Mouse (Mus musculus) adrenal gland, adult 2 months (tissue): Measurements from ENCODE around the gene Ctcfl. TPM values are rescaled to one million over a fixed set of nuclear protein-coding genes. Genes with fewer than 3 reads are reported as not detected.

Source experiments
- DNase-seq: peaks from one replicate; pipeline ENCODE4 v3.0.0; 2021
- long read RNA-seq: library from polyadenylated mRNA; stranded (forward); transcript quantifications from one replicate; pipeline ENCODE4 v2.0.0, GENCODE M21; 2021
- polyA plus RNA-seq: library from polyadenylated mRNA; depleted of rRNA; stranded (reverse); fragments of >200 nt; gene quantifications from 2 replicates; pipeline ENCODE4 v1.2.3, GENCODE M21; 2012; rRNA removed
- total RNA-seq, 2 experiments: library from RNA; stranded (reverse); gene quantifications; 2 replicates each; pipeline ENCODE4 v1.2.3; 2021

Ctcfl gene
- total RNA-seq: under 1 TPM; 0.10 to 0.12 TPM
- polyA plus RNA-seq: not detected in 2 replicates
- long read RNA-seq: 0 reads

- DNase-seq: no peak
Measured at GRCm38 (mm10) chr2:173119023-173119944, at the start of gene Ctcfl. Gene Ctcfl, minus strand, starts transcription at chr2:173119525.

- no peak for DNase-seq
Measured at GRCm38 (mm10) chr2:173168411-173168851, 49.1 kb upstream of the Ctcfl start.

- DNase-seq: no peak
Measured at GRCm38 (mm10) chr2:173165357-173165756, 46.0 kb upstream of the Ctcfl start.

GRCm38 (mm10) chr2:173164946-173165345, 45.6 kb upstream of the Ctcfl start:
- no peak for DNase-seq

GRCm38 (mm10) chr2:173164358-173164757, 45.0 kb upstream of the Ctcfl start:
- no peak for DNase-seq

GRCm38 (mm10) chr2:173163380-173163779, 44.1 kb upstream of the Ctcfl start:
- DNase-seq: no peak

GRCm38 (mm10) chr2:173159354-173160311, 40.3 kb upstream of the Ctcfl start:
- peak; percentile 74 for DNase-seq

- DNase-seq: no peak
Measured at GRCm38 (mm10) chr2:173158390-173159055, 39.2 kb upstream of the Ctcfl start.

- no peak for DNase-seq
Measured at GRCm38 (mm10) chr2:173157871-173158270, 38.5 kb upstream of the Ctcfl start.

- no peak for DNase-seq
Measured at GRCm38 (mm10) chr2:173157376-173157775, 38.1 kb upstream of the Ctcfl start.

GRCm38 (mm10) chr2:173156923-173157322, 37.6 kb upstream of the Ctcfl start:
- DNase-seq: no peak

- no peak for DNase-seq
Measured at GRCm38 (mm10) chr2:173155907-173156306, 36.6 kb upstream of the Ctcfl start.

- DNase-seq: no peak
Measured at GRCm38 (mm10) chr2:173154962-173155361, 35.6 kb upstream of the Ctcfl start.

- DNase-seq: no peak
Measured at GRCm38 (mm10) chr2:173154513-173154912, 35.2 kb upstream of the Ctcfl start.

GRCm38 (mm10) chr2:173153266-173153665, 33.9 kb upstream of the Ctcfl start:
- DNase-seq: no peak

GRCm38 (mm10) chr2:173152436-173153151, 33.3 kb upstream of the Ctcfl start, which contains the start of gene Pck1:
Gene Pck1, plus strand, starts transcription at chr2:173153048.
- DNase-seq: peak; percentile 63

- DNase-seq: peak; percentile 39
Measured at GRCm38 (mm10) chr2:173151784-173152284, 32.5 kb upstream of the Ctcfl start.

- DNase-seq: no peak
Measured at GRCm38 (mm10) chr2:173151352-173151751, 32.0 kb upstream of the Ctcfl start.

GRCm38 (mm10) chr2:173148001-173148400, 28.7 kb upstream of the Ctcfl start:
- no peak for DNase-seq

- DNase-seq: no peak
Measured at GRCm38 (mm10) chr2:173146728-173147127, 27.4 kb upstream of the Ctcfl start.

- DNase-seq: no peak
Measured at GRCm38 (mm10) chr2:173145808-173146207, 26.5 kb upstream of the Ctcfl start.
